ENCODE assay signal across 14 mouse cellular contexts in the genomic region with DNA sequence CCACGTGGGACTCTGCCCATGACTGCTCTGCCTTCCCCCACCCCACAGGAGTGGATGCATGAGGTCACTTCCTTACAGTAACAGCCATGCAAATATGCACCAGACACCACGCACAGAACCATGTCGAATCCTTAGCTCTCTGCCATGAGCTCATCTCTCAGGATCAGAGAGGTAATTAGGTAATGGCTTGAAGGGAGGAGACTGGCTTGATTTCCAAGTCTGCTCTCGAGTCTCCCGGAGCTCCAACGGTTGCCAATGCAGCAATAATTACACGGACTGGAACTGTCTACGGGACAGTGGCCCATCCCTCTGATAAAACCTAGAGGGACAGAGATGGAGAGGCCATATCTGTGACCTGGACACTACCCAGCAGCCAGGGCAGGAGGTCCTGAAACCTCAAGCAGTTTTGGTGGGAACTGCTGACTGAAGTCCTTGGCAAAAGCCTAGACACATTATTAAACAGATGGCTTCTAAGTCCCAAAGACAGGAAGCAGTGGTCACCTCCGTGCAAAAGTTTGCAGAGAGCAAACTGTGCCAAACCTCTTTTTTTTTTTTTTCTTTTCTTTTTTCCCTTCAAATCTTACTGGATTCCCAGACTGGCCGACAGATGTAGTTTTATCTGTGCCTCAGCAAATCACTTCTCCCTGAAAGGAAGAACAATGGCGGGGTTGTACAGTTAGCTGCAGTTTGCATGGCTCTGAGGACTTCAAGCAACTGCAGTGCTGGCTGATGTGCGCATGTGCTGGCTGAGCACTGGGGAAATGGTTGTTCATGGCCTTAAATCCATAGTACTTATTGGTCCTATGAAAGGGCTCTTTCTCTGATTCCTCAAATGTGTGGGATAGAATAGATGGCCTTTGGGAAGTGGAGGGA. TPM values are rescaled to one million over a fixed set of nuclear protein-coding genes. Genes with fewer than 3 reads are reported as not detected.
DNase-seq lines count a peak whose midpoint lies in the region; ATAC-seq and TF ChIP-seq lines count a peak whose summit lies in the region.
"Had no signal": no experiment of that assay in that cellular context is flagged by ENCODE, and none has a peak within 500 bp of the region (broad histone marks: within the 10 kb centered on the region; RNA-seq: fewer than 3 reads in every experiment).

No protein-coding gene starts in this region.

- no peak for TF ChIP-seq RAD21 in CH12.LX (IDR thresholded peaks at IDR 0.05; ENCODE audit: low read depth, low read length)

- H3K36me3 ChIP-seq in hindbrain, postnatal 0 days (ENCODE audit: insufficient read depth, low read length) = no peaks in the 10 kb centered on the region
- no peaks in the 10 kb centered on the region for H3K36me3 ChIP-seq in hindbrain, embryonic 10.5 days
- H3K36me3 ChIP-seq in CH12.LX (replicated peaks in 1 of 2; ENCODE audit: control insufficient read depth in 1 of 2, insufficient read depth in 1 of 2, low read length in 1 of 2) = no peaks in the 10 kb centered on the region
- no peaks in the 10 kb centered on the region for H3K36me3 ChIP-seq in embryonic facial prominence, embryonic 11.5 days (replicated peaks; ENCODE audit: control insufficient read depth, insufficient read depth, low read depth, low read length)
- H3K36me3 ChIP-seq in limb, embryonic 13.5 days = peaks cover 63% of the 10 kb centered on the region

- in situ Hi-C loops in CH12.LX (cut with MboI; ENCODE audit: low pct_ligation_motif_present, low pct_unique_long_range_greater_than_20kb, low sequenced_read_pairs) = loop anchor here (25.0 kb wide), 1 partner anchor 401 kb away; no protein-coding TSS in a partner anchor

- intact Hi-C loops in left cerebral cortex, postnatal 25 days (cut with DNase I) = no loop called here

- H3K9me3 ChIP-seq in hindbrain, postnatal 0 days (ENCODE audit: low read length) = no peaks in the 10 kb centered on the region
- H3K9me3 ChIP-seq in hindbrain, embryonic 10.5 days = no peaks in the 10 kb centered on the region
- H3K9me3 ChIP-seq in CH12.LX (replicated peaks; ENCODE audit: low read length) = no peaks in the 10 kb centered on the region
- no peaks in the 10 kb centered on the region for H3K9me3 ChIP-seq in embryonic facial prominence, embryonic 11.5 days (replicated peaks; ENCODE audit: control insufficient read depth, low read length)
- no peaks in the 10 kb centered on the region for H3K9me3 ChIP-seq in limb, embryonic 13.5 days

- H3K9ac ChIP-seq in hindbrain, postnatal 0 days (replicated peaks; ENCODE audit: low read length) = no peak overlapping the region
- H3K9ac ChIP-seq in CH12.LX (ENCODE audit: insufficient read depth, low read depth) = no peak overlapping the region
- no peak overlapping the region for H3K9ac ChIP-seq in embryonic facial prominence, embryonic 11.5 days (replicated peaks; ENCODE audit: low read length)
- no peak overlapping the region for H3K9ac ChIP-seq in limb, embryonic 13.5 days

- WGBS in hindbrain, postnatal 0 days = 57% methylated on average over 12 of the region's 12 CpGs
- 86% methylated on average over 12 of the region's 12 CpGs for WGBS in hindbrain, embryonic 10.5 days
- WGBS in embryonic facial prominence, embryonic 11.5 days = 56% methylated on average over 12 of the region's 12 CpGs
- whole genome bisulfite sequencing in limb, embryonic 13.5 days = 44% methylated on average over 12 of the region's 12 CpGs

- no peak overlapping the region for H3K4me2 ChIP-seq in hindbrain, postnatal 0 days (ENCODE audit: low read depth, low read length)
- peak overlapping the region; percentile 16; the same call in 1 of the 2 replicates for H3K4me2 ChIP-seq in CH12.LX (ENCODE audit: insufficient read depth, low read depth, poor library complexity, severe bottlenecking)
- no peak overlapping the region; the same call in 1 of the 2 replicates for H3K4me2 ChIP-seq in embryonic facial prominence, embryonic 11.5 days (ENCODE audit: low read depth, low read length)
- H3K4me2 ChIP-seq in limb, embryonic 13.5 days (replicated peaks) = no peak overlapping the region

- dilution Hi-C loops in CH12.LX (cut with MboI; ENCODE audit: extremely low pct_ligation_motif_present, extremely low pct_unique_long_range_greater_than_20kb, low sequenced_read_pairs) = no loop called here

- no peak for DNase-seq in hindbrain, postnatal 0 days (ENCODE audit: low spot score)
- DNase-seq in hindbrain, embryonic 10.5 days (ENCODE audit: low spot score) = no peak
- DNase-seq in CH12.LX (ENCODE audit: extremely low read depth) = peak; percentile 35
- DNase-seq in embryonic facial prominence, embryonic 11.5 days (ENCODE audit: low spot score) = peak; percentile 57
- no peak for DNase-seq in right cerebral cortex, postnatal 14 days
- DNase-seq in left cerebral cortex, postnatal 25 days (ENCODE audit: low spot score in 2 of 2) = no peak
- DNase-seq in testis, postnatal 10 days (ENCODE audit: low spot score) = no peak
- DNase-seq: adrenal gland, postnatal 36 days; cerebellum, adult 9-11 months; thymus, postnatal 14 days had no signal

- H3K79me2 ChIP-seq in CH12.LX (replicated peaks; ENCODE audit: control insufficient read depth, extremely low read depth, insufficient read depth, poor library complexity, severe bottlenecking) = no peaks in the 10 kb centered on the region

- no peak overlapping the region for H3K27ac ChIP-seq in hindbrain, postnatal 0 days
- no peak overlapping the region for H3K27ac ChIP-seq in hindbrain, embryonic 10.5 days
- no peak overlapping the region for H3K27ac ChIP-seq in CH12.LX (ENCODE audit: insufficient read depth, low read depth)
- 0 out of 2 replicates have a peak overlapping the region, but pooled peaks have one; percentile 25 for H3K27ac ChIP-seq in embryonic facial prominence, embryonic 11.5 days (replicated peaks; ENCODE audit: low read depth, low read length)
- peak overlapping the region; percentile 81 for H3K27ac ChIP-seq in limb, embryonic 13.5 days

- H3K4me3 ChIP-seq in hindbrain, postnatal 0 days (ENCODE audit: low read length) = no peak overlapping the region
- no peak overlapping the region for H3K4me3 ChIP-seq in hindbrain, embryonic 10.5 days
- no peak overlapping the region for H3K4me3 ChIP-seq in CH12.LX (replicated peaks in 1 of 3; ENCODE audit: low read depth in 2 of 3, low read length in 2 of 3, poor library complexity in 1 of 3)
- H3K4me3 ChIP-seq in embryonic facial prominence, embryonic 11.5 days (ENCODE audit: low read depth, low read length) = no peak overlapping the region
- no peak overlapping the region for H3K4me3 ChIP-seq in limb, embryonic 13.5 days
- H3K4me3 ChIP-seq: megakaryocyte, embryonic 14.5 days had no signal

- no peak for TF ChIP-seq EP300 in CH12.LX (IDR thresholded peaks at IDR 0.05; ENCODE audit: low read length)

- no peak for TF ChIP-seq CTCF in hindbrain, postnatal 0 days (IDR thresholded peaks at IDR 0.05; ENCODE audit: low read depth)
- TF ChIP-seq CTCF in CH12.LX (conservative IDR thresholded peaks at IDR 0.05 in 1 of 2, IDR thresholded peaks at IDR 0.05 in 1 of 2; ENCODE audit: low read depth in 2 of 2, low read length in 2 of 2) = no peak

- TF ChIP-seq POLR2A in CH12.LX (IDR thresholded peaks at IDR 0.05; ENCODE audit: low read depth, low read length) = no peak

- H3K4me1 ChIP-seq in hindbrain, postnatal 0 days (ENCODE audit: insufficient read depth, low read length) = peaks cover 3% of the 10 kb centered on the region; the same call in 1 of the 2 replicates
- H3K4me1 ChIP-seq in hindbrain, embryonic 10.5 days (replicated peaks) = peaks cover 8% of the 10 kb centered on the region; the same call in 1 of the 2 replicates
- H3K4me1 ChIP-seq in CH12.LX (ENCODE audit: control insufficient read depth in 1 of 2, insufficient read depth in 2 of 2) = peaks cover 5 to 13% of the 10 kb centered on the region in 2 experiments; a peak in 2 of 4 replicates
- H3K4me1 ChIP-seq in embryonic facial prominence, embryonic 11.5 days (ENCODE audit: control insufficient read depth, insufficient read depth, low read length) = no peaks in the 10 kb centered on the region
- peaks cover 64% of the 10 kb centered on the region for H3K4me1 ChIP-seq in limb, embryonic 13.5 days
- H3K4me1 ChIP-seq: megakaryocyte, embryonic 14.5 days had no signal

- peak; percentile 35; the same call in 1 of the 2 replicates for ATAC-seq in hindbrain, postnatal 0 days
- ATAC-seq in embryonic facial prominence, embryonic 11.5 days (replicated peaks; ENCODE audit: insufficient number of reproducible peaks, low FRiP score, low TSS enrichment, low read depth) = no peak; the same call in 1 of the 2 replicates
- no peak; the same call in 1 of the 2 replicates for ATAC-seq in limb, embryonic 13.5 days (ENCODE audit: low FRiP score, low read depth)

- no peaks in the 10 kb centered on the region for H3K27me3 ChIP-seq in hindbrain, postnatal 0 days (ENCODE audit: insufficient read depth, low read length)
- H3K27me3 ChIP-seq in hindbrain, embryonic 10.5 days (ENCODE audit: insufficient read depth, poor library complexity, severe bottlenecking) = no peaks in the 10 kb centered on the region
- no peaks in the 10 kb centered on the region for H3K27me3 ChIP-seq in CH12.LX (replicated peaks)
- no peaks in the 10 kb centered on the region for H3K27me3 ChIP-seq in embryonic facial prominence, embryonic 11.5 days (ENCODE audit: control insufficient read depth, insufficient read depth, low read length)
- H3K27me3 ChIP-seq in limb, embryonic 13.5 days = no peaks in the 10 kb centered on the region

TF ChIP-seq in CH12.LX, 34 proteins besides CTCF, POLR2A, EP300 and RAD21:
- TF ChIP-seq TBP (conservative IDR thresholded peaks at IDR 0.05; ENCODE audit: low read depth, low read length) (no peak), MYC (IDR thresholded peaks at IDR 0.05; ENCODE audit: low read depth, low read length) (peak; percentile 47; the same call in 1 of the 2 replicates), BHLHE40 (IDR thresholded peaks at IDR 0.05; ENCODE audit: low read depth, low read length) (peak; percentile 66), ETS1 (conservative IDR thresholded peaks at IDR 0.05; ENCODE audit: low read depth, low read length) (peak; percentile 36; the same call in 1 of the 2 replicates), JUND (conservative IDR thresholded peaks at IDR 0.05; ENCODE audit: low read depth, low read length) (peak; percentile 31; the same call in 1 of the 2 replicates), JUN (IDR thresholded peaks at IDR 0.05; ENCODE audit: insufficient read depth, low read depth, low read length) (peak; percentile 74)
TF ChIP-seq in CH12.LX: peak in this region for 5.

RNA-seq across cellular contexts. Expression of gene D6Ertd527e, which starts 57.1 kb away (rescaled TPM):
- total RNA-seq in hindbrain, postnatal 0 days (2014; rRNA removed) = 0.42 TPM in 1 of 2 replicates, not detected in the other
- polyA plus RNA-seq in hindbrain, postnatal 0 days (2015; fragmentation: Nextera tagmentation; extraction: Ambion mirVana) = 0.10 TPM in 2 replicates
- 0.07 and 0.25 TPM in 2 replicates for polyA plus RNA-seq in hindbrain, embryonic 10.5 days (2016; fragmentation: Nextera tagmentation; extraction: Ambion mirVana)
- total RNA-seq in CH12.LX (2012; rRNA removed) = 0.08 and 0.34 TPM in 2 replicates
- total RNA-seq in CH12.LX (2014; rRNA removed) = not detected in 2 replicates
- polyA plus RNA-seq in CH12.LX (2012; ENCODE audit: insufficient read length, low read depth) = 0.10 TPM in 1 of 2 replicates, not detected in the other
- polyA plus RNA-seq in embryonic facial prominence, embryonic 11.5 days (2014; fragmentation: Nextera tagmentation; extraction: Ambion mirVana) = 0.32 and 0.33 TPM in 2 replicates
- polyA plus RNA-seq in limb, embryonic 13.5 days (2015; fragmentation: Nextera tagmentation; extraction: Ambion mirVana) = 0.56 and 0.59 TPM in 2 replicates
- total RNA-seq in left cerebral cortex, postnatal 25 days (2021) = not detected
- total RNA-seq: adrenal gland, postnatal 36 days; ES-E14; left cerebral cortex, postnatal 10 days had no signal

Comparison
In these comparisons a context has a peak if more than half of its experiments do, and no peak if none do; other contexts are left out.
1. DNase-seq: peak in CH12.LX (single experiment) and embryonic facial prominence, embryonic 11.5 days (single experiment); none in hindbrain, postnatal 0 days (single experiment), hindbrain, embryonic 10.5 days (single experiment), right cerebral cortex, postnatal 14 days (single experiment), left cerebral cortex, postnatal 25 days (0 of 2) and testis, postnatal 10 days (single experiment).
2. H3K27ac ChIP-seq: peak in embryonic facial prominence, embryonic 11.5 days (single experiment) and limb, embryonic 13.5 days (single experiment); none in hindbrain, postnatal 0 days (single experiment), hindbrain, embryonic 10.5 days (single experiment) and CH12.LX (single experiment).